In genomic region chr2:141514976-141515375, GRCm38 (mm10) we compare ENCODE assay signal across 17 mouse cellular contexts.
"Had no signal": no experiment of that assay in that cellular context is flagged by ENCODE, and none has a peak within 500 bp of the region (broad histone marks: within the 10 kb centered on the region; RNA-seq: fewer than 3 reads in every experiment).

No protein-coding gene starts in this region.

- H3K36me3 ChIP-seq: limb, embryonic 15.5 days; liver, embryonic 12.5 days; midbrain, embryonic 12.5 days; neural tube, embryonic 15.5 days had no signal

- H3K27me3 ChIP-seq: limb, embryonic 15.5 days; liver, embryonic 12.5 days; megakaryocyte, embryonic 14.5 days; midbrain, embryonic 12.5 days; neural tube, embryonic 15.5 days had no signal

- H3K4me3 ChIP-seq: layer of hippocampus, adult 2 months; limb, embryonic 15.5 days; liver, embryonic 12.5 days; megakaryocyte, embryonic 14.5 days; midbrain, embryonic 12.5 days; neural tube, embryonic 15.5 days had no signal

- H3K27ac ChIP-seq: layer of hippocampus, adult 2 months; limb, embryonic 15.5 days; liver, embryonic 12.5 days; macrophage; midbrain, embryonic 12.5 days; neural tube, embryonic 15.5 days had no signal

- H3K4me1 ChIP-seq: limb, embryonic 15.5 days; liver, embryonic 12.5 days; megakaryocyte, embryonic 14.5 days; midbrain, embryonic 12.5 days; neural tube, embryonic 15.5 days had no signal

- ATAC-seq: liver, embryonic 12.5 days; midbrain, embryonic 16.5 days had no signal

- DNase-seq: kidney, postnatal 10 days; kidney, postnatal 4 days; left cerebral cortex, postnatal 4 days; lung, embryonic 14.5 days; lung, postnatal 14 days; right cerebral cortex, adult 18-20 months; right cerebral cortex, postnatal 25 days; thymus, adult 18-20 months; thymus, postnatal 14 days had no signal

- H3K9me3 ChIP-seq: limb, embryonic 15.5 days; liver, embryonic 12.5 days; megakaryocyte, embryonic 14.5 days; midbrain, embryonic 12.5 days; neural tube, embryonic 15.5 days had no signal

- H3K4me2 ChIP-seq: limb, embryonic 15.5 days; liver, embryonic 12.5 days; lung, embryonic 14.5 days; midbrain, embryonic 12.5 days; neural tube, embryonic 15.5 days had no signal

- H3K9ac ChIP-seq: limb, embryonic 15.5 days; liver, embryonic 12.5 days; lung, embryonic 14.5 days; midbrain, embryonic 12.5 days; neural tube, embryonic 15.5 days had no signal
